Mouse (Mus musculus) embryonic facial prominence, embryonic 13.5 days (tissue): ENCODE measurements around the gene Trmt5. TPM values are rescaled to one million over a fixed set of nuclear protein-coding genes. Genes with fewer than 3 reads are reported as not detected.

Experiments
- ATAC-seq: fragments of 200-750 bp; cut with Nextera tagmentation; 2 replicates; pipeline ENCODE4 v1.8.0; 2017; ENCODE audit warnings: low read depth; ENCODE audit not compliant: insufficient number of reproducible peaks, insufficient read depth, low FRiP score, low TSS enrichment
- H3K27ac ChIP-seq: fragments of 300-500 bp; sonication (generic); 2 replicates; pipeline ENCODE4 v1.5.1; 2015; ENCODE audit warnings: moderate library complexity, mild to moderate bottlenecking, inconsistent platforms
- H3K27me3 ChIP-seq: fragments of 300-500 bp; sonication (generic); 2 replicates; pipeline ENCODE4 v1.6.1; 2015; ENCODE audit warnings: mild to moderate bottlenecking, inconsistent platforms
- H3K36me3 ChIP-seq: fragments of 300-500 bp; sonication (generic); 2 replicates; pipeline ENCODE4 v1.6.1; 2015; ENCODE audit warnings: mild to moderate bottlenecking, inconsistent platforms
- H3K4me1 ChIP-seq: fragments of 300-500 bp; sonication (generic); 2 replicates; pipeline ENCODE4 v1.6.1; 2015; ENCODE audit warnings: inconsistent platforms
- H3K4me2 ChIP-seq: fragments of 300-500 bp; sonication (generic); 2 replicates; pipeline ENCODE4 v1.6.1; 2015; ENCODE audit warnings: moderate library complexity, mild to moderate bottlenecking, inconsistent platforms
- H3K4me3 ChIP-seq: fragments of 300-500 bp; sonication (generic); 2 replicates; pipeline ENCODE4 v1.5.1; 2015; ENCODE audit warnings: mild to moderate bottlenecking, inconsistent platforms
- H3K9ac ChIP-seq: fragments of 300-500 bp; sonication (generic); 2 replicates; pipeline ENCODE4 v1.6.1; 2015; ENCODE audit warnings: mild to moderate bottlenecking, inconsistent platforms
- H3K9me3 ChIP-seq: fragments of 300-500 bp; sonication (generic); 2 replicates; pipeline ENCODE4 v1.6.1; 2016; ENCODE audit warnings: inconsistent platforms
- WGBS: fragments of 180-500 bp; shearing (Covaris S2); methylation state at CpG from one replicate; pipeline ENCODE4 v1.1.7; 2015; ENCODE audit warnings: mixed read lengths; 5-methylcytosine and 5-hydroxymethylcytosine counted together
- polyA plus RNA-seq: library from polyadenylated mRNA; unstranded; fragments of >200 nt; fragmentation: Nextera tagmentation; extraction: Ambion mirVana; gene quantifications from 2 replicates; pipeline ENCODE4 v1.2.1, GENCODE M21; 2015

Trmt5 gene
- polyA plus RNA-seq, 1 experiment from 2014 or later, result 18.9 TPM

- Histone ChIP-seq H3K4me1 (peaks cover 2% of the 10 kb centered on the region; the same call in 1 of the 2 replicates), H3K4me2 (no peak overlapping the region), H3K36me3 (0 out of 2 replicates have a peak, but pooled peaks cover 7% of the 10 kb centered on the region), H3K9ac (no peak overlapping the region), H3K27ac (no peak overlapping the region), H3K4me3 (no peak overlapping the region), H3K9me3 (no peaks in the 10 kb centered on the region), H3K27me3 (no peaks in the 10 kb centered on the region)
- ATAC-seq, result no peak
- 84% methylated on average over 3 of the region's 3 CpGs for WGBS
Observed at GRCm38 (mm10) chr12:73269531-73269930, 17.0 kb downstream of the Trmt5 start.

DNA sequence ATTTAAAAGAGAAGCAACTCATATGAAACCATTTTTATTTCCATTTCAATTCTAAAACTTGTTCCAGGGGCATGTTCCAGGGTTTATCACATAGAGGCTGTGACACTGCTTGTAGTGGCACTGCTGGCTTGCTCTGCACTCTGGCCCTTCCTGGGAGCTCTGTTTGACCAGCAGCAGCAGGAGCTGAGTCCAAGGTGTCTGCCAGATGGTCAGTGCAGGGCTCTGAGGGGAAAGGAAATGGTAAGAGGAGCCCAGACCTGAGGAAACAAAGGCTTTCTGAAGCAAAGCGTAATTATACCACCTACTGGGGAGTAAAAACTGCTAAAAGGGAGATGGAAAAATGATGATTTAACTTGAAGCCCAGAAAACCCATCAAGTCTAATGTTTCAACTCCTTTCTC lies 18.0 kb downstream of the Trmt5 start:
- Histone ChIP-seq H3K4me2 (no peak overlapping the region), H3K36me3 (0 out of 2 replicates have a peak, but pooled peaks cover 3% of the 10 kb centered on the region), H3K9ac (no peak overlapping the region), H3K9me3 (no peaks in the 10 kb centered on the region), H3K27me3 (no peaks in the 10 kb centered on the region), H3K4me1 (peaks cover 2% of the 10 kb centered on the region; the same call in 1 of the 2 replicates), H3K27ac (no peak overlapping the region), H3K4me3 (no peak overlapping the region)
- 77% methylated on average over 1 of the region's 1 CpGs for WGBS
- ATAC-seq, result no peak

GRCm38 (mm10) chr12:73266597-73266996 lies 19.9 kb downstream of the Trmt5 start:
- Histone ChIP-seq H3K36me3 (no peaks in the 10 kb centered on the region), H3K4me3 (no peak overlapping the region), H3K27ac (no peak overlapping the region), H3K4me1 (peaks cover 2% of the 10 kb centered on the region; the same call in 1 of the 2 replicates), H3K9ac (no peak overlapping the region), H3K9me3 (no peaks in the 10 kb centered on the region; the same call in none of the 2 replicates), H3K4me2 (no peak overlapping the region), H3K27me3 (no peaks in the 10 kb centered on the region)
- 74% methylated on average over 1 of the region's 1 CpGs for WGBS
- ATAC-seq, result no peak

DNA sequence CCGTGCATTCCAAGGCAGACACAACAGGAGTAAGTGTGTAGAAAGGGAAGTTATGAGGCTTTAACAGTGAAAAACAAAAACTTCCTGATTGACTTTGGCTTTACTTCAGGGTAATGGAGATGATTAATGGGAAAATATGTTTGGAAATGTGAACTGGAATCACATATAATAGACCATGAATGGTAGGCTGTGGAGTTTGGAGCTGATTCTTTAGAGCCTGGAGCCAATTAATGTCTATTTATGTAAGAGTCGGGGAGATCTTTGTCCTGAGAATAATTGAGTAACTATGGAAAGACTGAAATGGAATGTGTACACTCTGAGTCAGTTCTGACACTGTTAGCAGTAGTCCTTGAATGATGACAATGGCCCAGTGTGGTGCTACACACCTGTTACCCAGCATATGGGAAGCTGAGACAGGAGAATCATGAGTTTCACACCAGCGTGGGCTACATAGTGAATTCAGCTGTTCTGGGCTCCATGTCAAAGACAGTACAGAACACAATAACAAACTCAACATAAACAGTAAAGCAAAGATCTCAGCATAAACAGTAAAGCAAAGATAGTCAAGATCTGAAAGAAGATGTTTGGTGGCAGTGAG lies 21.0 kb downstream of the Trmt5 start:
- no peak for ATAC-seq
- Histone ChIP-seq H3K9me3 (peaks cover 3% of the 10 kb centered on the region), H3K27ac (no peak overlapping the region), H3K4me2 (no peak overlapping the region), H3K27me3 (no peaks in the 10 kb centered on the region), H3K4me3 (no peak overlapping the region), H3K36me3 (0 out of 2 replicates have a peak, but pooled peaks cover 2% of the 10 kb centered on the region), H3K4me1 (peaks cover 2% of the 10 kb centered on the region; the same call in 1 of the 2 replicates), H3K9ac (no peak overlapping the region)
- WGBS, result 69% methylated on average over 3 of the region's 3 CpGs

DNA sequence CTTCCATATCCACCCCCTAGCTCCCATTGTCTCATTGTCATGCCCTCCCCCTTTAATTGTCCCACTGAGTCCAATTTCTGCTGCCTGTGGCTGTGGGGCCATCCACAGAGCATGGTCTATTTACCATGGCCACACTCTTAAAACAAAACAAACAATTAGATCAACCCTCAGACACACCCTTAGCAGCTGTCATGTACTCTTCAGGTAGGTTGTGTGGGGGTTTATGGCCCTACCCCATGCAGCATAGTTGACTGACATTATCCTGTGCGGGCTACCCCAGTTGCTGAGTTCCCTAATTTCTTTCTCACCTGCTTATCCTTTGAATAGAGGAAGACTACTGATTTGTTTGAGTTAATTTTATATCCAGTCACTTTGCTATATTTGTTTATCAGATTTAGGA lies 26.2 kb downstream of the Trmt5 start:
- ATAC-seq, result no peak
- H3K9me3 ChIP-seq, result peaks cover 3% of the 10 kb centered on the region
- no peak overlapping the region for H3K27ac ChIP-seq
- H3K9ac ChIP-seq, result no peak overlapping the region
- H3K4me3 ChIP-seq, result no peak overlapping the region
- no peak overlapping the region for H3K4me2 ChIP-seq
- 0 out of 2 replicates have a peak, but pooled peaks cover 2% of the 10 kb centered on the region for H3K36me3 ChIP-seq
- no peaks in the 10 kb centered on the region for H3K4me1 ChIP-seq
- 92% methylated on average over 1 of the region's 1 CpGs for WGBS
- H3K27me3 ChIP-seq, result no peaks in the 10 kb centered on the region

DNA sequence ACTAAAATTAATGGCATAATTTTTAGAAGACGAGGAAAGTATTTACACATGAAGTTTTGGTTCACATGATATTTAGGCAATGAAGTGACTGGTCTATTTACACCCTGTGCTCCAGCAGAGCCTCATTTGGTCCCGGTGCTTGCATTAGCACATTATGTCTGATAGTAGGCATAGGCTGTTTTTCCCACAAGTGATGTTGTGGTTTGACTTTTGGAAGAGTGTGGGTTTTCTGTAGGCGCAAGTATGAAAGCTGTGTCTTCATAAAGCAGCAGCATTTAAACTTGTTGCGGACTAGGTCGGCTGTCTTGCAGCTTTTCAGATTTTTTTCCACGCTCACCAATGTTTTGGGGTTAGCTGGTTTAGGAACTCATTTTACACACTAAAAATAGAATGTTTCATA lies 27.2 kb downstream of the Trmt5 start:
- no peaks in the 10 kb centered on the region for H3K27me3 ChIP-seq
- 76% methylated on average over 6 of the region's 6 CpGs for WGBS
- no peak overlapping the region for H3K9ac ChIP-seq
- H3K36me3 ChIP-seq, result 0 out of 2 replicates have a peak, but pooled peaks cover 2% of the 10 kb centered on the region
- peaks cover 3% of the 10 kb centered on the region for H3K9me3 ChIP-seq
- ATAC-seq, result no peak
- no peak overlapping the region for H3K27ac ChIP-seq
- H3K4me1 ChIP-seq, result no peaks in the 10 kb centered on the region
- no peak overlapping the region for H3K4me3 ChIP-seq
- no peak overlapping the region for H3K4me2 ChIP-seq

GRCm38 (mm10) chr12:73255006-73255405 lies 31.5 kb downstream of the Trmt5 start:
- Histone ChIP-seq H3K9me3 (no peaks in the 10 kb centered on the region), H3K4me2 (no peak overlapping the region), H3K9ac (no peak overlapping the region), H3K4me1 (no peaks in the 10 kb centered on the region), H3K27me3 (no peaks in the 10 kb centered on the region), H3K27ac (no peak overlapping the region), H3K4me3 (no peak overlapping the region), H3K36me3 (no peaks in the 10 kb centered on the region)
- no peak for ATAC-seq
- WGBS, result 21% methylated on average over 2 of the region's 2 CpGs

- no peaks in the 10 kb centered on the region for H3K9me3 ChIP-seq
- H3K4me3 ChIP-seq, result no peak overlapping the region
- peak overlapping the region; percentile 12 for H3K27ac ChIP-seq
- H3K4me2 ChIP-seq, result no peak overlapping the region
- 56% methylated on average over 5 of the region's 5 CpGs for WGBS
- ATAC-seq, result no peak
- H3K27me3 ChIP-seq, result no peaks in the 10 kb centered on the region
- H3K36me3 ChIP-seq, result no peaks in the 10 kb centered on the region
- H3K9ac ChIP-seq, result no peak overlapping the region
- H3K4me1 ChIP-seq, result peaks cover 8% of the 10 kb centered on the region; the same call in 1 of the 2 replicates
Observed at GRCm38 (mm10) chr12:73245687-73246086, 40.8 kb downstream of the Trmt5 start.

GRCm38 (mm10) chr12:73241960-73242359 lies 44.5 kb downstream of the Trmt5 start:
- H3K36me3 ChIP-seq, result no peaks in the 10 kb centered on the region
- H3K9ac ChIP-seq, result no peak overlapping the region
- ATAC-seq, result no peak
- peaks cover 8% of the 10 kb centered on the region; the same call in 1 of the 2 replicates for H3K4me1 ChIP-seq
- no peak overlapping the region for H3K4me3 ChIP-seq
- H3K9me3 ChIP-seq, result no peaks in the 10 kb centered on the region
- H3K4me2 ChIP-seq, result no peak overlapping the region
- H3K27ac ChIP-seq, result no peak overlapping the region
- 76% methylated on average over 10 of the region's 10 CpGs for WGBS
- H3K27me3 ChIP-seq, result no peaks in the 10 kb centered on the region

DNA sequence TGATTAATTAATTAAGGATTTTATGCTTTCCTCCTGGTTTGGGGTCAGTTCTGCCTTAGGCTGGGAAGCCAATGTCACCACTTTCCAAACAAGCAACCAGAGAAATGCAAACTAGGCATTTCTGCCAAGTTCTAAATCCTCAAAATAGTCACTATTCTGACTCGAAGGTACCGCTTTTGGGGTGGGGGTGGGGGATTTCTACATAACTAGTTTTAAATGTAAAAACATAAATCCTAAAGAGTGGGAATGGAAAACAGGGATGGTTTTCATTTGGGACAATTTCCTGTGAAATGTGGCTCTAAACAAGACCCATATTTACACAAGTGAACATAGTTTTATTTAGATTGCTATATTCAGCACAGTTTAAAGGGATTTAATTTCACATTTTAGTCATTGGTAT lies 53.9 kb downstream of the Trmt5 start:
- H3K27ac ChIP-seq, result peak overlapping the region; percentile 44; the same call in 1 of the 2 replicates
- WGBS, result 24% methylated on average over 2 of the region's 2 CpGs
- no peak for ATAC-seq
- H3K4me3 ChIP-seq, result no peak overlapping the region
- no peak overlapping the region for H3K4me2 ChIP-seq
- H3K9ac ChIP-seq, result no peak overlapping the region
- H3K36me3 ChIP-seq, result no peaks in the 10 kb centered on the region
- H3K9me3 ChIP-seq, result no peaks in the 10 kb centered on the region
- H3K4me1 ChIP-seq, result peaks cover 3% of the 10 kb centered on the region; the same call in 1 of the 2 replicates
- no peaks in the 10 kb centered on the region for H3K27me3 ChIP-seq

- no peak overlapping the region for H3K4me2 ChIP-seq
- no peak overlapping the region for H3K4me3 ChIP-seq
- H3K9ac ChIP-seq, result no peak overlapping the region
- no peak for ATAC-seq
- H3K36me3 ChIP-seq, result no peaks in the 10 kb centered on the region
- H3K4me1 ChIP-seq, result peaks cover 3% of the 10 kb centered on the region; the same call in 1 of the 2 replicates
- H3K27ac ChIP-seq, result no peak overlapping the region
- H3K9me3 ChIP-seq, result no peaks in the 10 kb centered on the region
- no peaks in the 10 kb centered on the region for H3K27me3 ChIP-seq
Observed at GRCm38 (mm10) chr12:73231552-73231951, 55.0 kb downstream of the Trmt5 start.

- peaks cover 3% of the 10 kb centered on the region; the same call in 1 of the 2 replicates for H3K4me1 ChIP-seq
- no peak overlapping the region for H3K27ac ChIP-seq
- H3K4me2 ChIP-seq, result no peak overlapping the region
- H3K36me3 ChIP-seq, result no peaks in the 10 kb centered on the region
- H3K4me3 ChIP-seq, result no peak overlapping the region
- H3K9me3 ChIP-seq, result no peaks in the 10 kb centered on the region
- no peak overlapping the region for H3K9ac ChIP-seq
- no peak for ATAC-seq
- no peaks in the 10 kb centered on the region for H3K27me3 ChIP-seq
Observed at GRCm38 (mm10) chr12:73230196-73230595, 56.3 kb downstream of the Trmt5 start.
